Mouse (Mus musculus): ENCODE measurements around the gene Pik3r1. TPM values are rescaled to one million over a fixed set of nuclear protein-coding genes. Genes with fewer than 3 reads are reported as not detected.

The Pik3r1 gene
- polyA plus RNA-seq, 1 experiment from 2014 or later: 44.6 TPM

DNA sequence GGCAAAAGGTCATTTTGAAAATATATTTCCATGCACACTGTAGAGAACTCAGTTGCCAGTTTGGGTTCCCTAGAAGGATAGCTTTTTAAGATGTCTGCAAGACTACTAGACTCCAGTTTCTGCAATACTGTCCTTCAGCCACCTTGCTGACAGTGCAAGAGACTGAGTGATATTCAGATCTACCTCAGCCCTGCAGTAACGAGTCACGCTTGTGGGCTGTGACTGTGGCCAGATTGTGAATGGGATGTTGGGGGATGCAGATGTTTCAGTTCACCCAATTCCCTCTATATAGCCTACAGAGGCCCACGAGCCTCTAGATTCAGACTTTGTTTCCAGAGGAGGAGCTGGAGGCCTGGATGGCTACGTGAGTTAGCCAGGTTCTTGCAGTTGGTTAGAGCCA is 90.0 kb downstream of the Pik3r1 start:
- 89% methylated on average over 4 of the region's 4 CpGs for WGBS
- TF ChIP-seq EP300 (optimal IDR thresholded peaks at IDR 0.05) (no peak), CTCF (IDR thresholded peaks at IDR 0.05; ENCODE audit: low read depth) (no peak)
- ATAC-seq (ENCODE audit: low FRiP score, low TSS enrichment): no peak

DNA sequence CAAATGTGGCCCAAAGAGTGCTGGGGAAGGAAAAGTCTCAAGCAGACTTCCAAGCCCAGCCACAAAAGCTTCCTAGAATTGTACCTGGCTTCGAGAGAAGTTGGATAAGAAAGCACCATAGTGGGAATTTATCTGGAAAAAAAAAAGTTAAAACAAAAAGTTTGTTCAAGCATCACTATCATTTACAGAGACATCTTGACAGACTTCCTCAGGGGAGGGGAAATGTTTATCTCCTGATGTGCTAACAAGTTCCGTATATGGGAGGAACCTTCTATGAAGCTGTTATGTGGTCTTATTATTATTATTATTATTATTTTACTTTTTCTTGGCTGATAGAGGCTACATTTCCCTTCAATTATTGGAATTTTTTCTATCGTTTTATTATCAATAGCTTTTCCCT is 94.1 kb downstream of the Pik3r1 start:
- H3K36me3 ChIP-seq (ENCODE audit: control insufficient read depth, insufficient read depth, low read length): no peaks in the 10 kb centered on the region
- H3K4me2 ChIP-seq (replicated peaks; ENCODE audit: low read depth): no peak overlapping the region
- no peaks in the 10 kb centered on the region for H3K9me3 ChIP-seq (ENCODE audit: control insufficient read depth, low read length)
- H3K27ac ChIP-seq (replicated peaks): no peak overlapping the region
- 80% methylated on average over 3 of the region's 3 CpGs for WGBS
- H3K4me3 ChIP-seq (ENCODE audit: low read depth, low read length): no peak overlapping the region
- ATAC-seq (ENCODE audit: low FRiP score, low TSS enrichment): no peak
- no peak for TF ChIP-seq EP300 (optimal IDR thresholded peaks at IDR 0.05)
- TF ChIP-seq CTCF (IDR thresholded peaks at IDR 0.05; ENCODE audit: low read depth): no peak
- H3K4me1 ChIP-seq (replicated peaks; ENCODE audit: control insufficient read depth, insufficient read depth): no peaks in the 10 kb centered on the region
- DNase-seq (ENCODE audit: low spot score): no peak
- no peaks in the 10 kb centered on the region for H3K27me3 ChIP-seq (ENCODE audit: control insufficient read depth, insufficient read depth, low read length)
- H3K9ac ChIP-seq (ENCODE audit: low read length): no peak overlapping the region

More for the DNA sequence above, 90.0 kb downstream of the Pik3r1 start:
- Histone ChIP-seq H3K4me3 (ENCODE audit: low read depth, low read length) (no peak overlapping the region), H3K27me3 (ENCODE audit: control insufficient read depth, insufficient read depth, low read length) (no peaks in the 10 kb centered on the region), H3K27ac (replicated peaks) (no peak overlapping the region), H3K4me1 (replicated peaks; ENCODE audit: control insufficient read depth, insufficient read depth) (no peaks in the 10 kb centered on the region), H3K9ac (ENCODE audit: low read length) (no peak overlapping the region), H3K36me3 (ENCODE audit: control insufficient read depth, insufficient read depth, low read length) (peaks cover 10% of the 10 kb centered on the region), H3K9me3 (ENCODE audit: control insufficient read depth, low read length) (no peaks in the 10 kb centered on the region), H3K4me2 (replicated peaks; ENCODE audit: low read depth) (no peak overlapping the region)
- DNase-seq (ENCODE audit: low spot score): no peak

DNA sequence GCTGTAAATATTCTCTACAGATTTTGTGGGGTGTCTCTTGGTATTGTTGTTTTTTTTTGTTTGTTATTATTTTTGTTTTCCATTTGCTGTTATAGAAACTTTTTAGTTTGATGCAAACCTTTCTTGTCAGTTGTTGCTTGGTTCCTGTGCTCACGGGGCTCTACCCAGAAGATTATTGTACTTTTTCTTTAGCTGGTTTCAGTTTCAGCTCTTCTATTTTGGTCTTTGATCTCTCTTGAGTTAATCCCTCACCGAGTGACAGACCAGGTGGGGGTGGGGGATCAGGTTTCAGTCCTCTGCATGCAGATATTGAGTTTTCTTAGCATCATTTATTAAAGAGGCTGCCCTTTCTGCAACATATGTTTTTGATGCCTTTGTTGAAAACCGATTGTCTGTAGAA is 99.2 kb downstream of the Pik3r1 start:
- no peaks in the 10 kb centered on the region for H3K4me1 ChIP-seq (replicated peaks; ENCODE audit: control insufficient read depth, insufficient read depth)
- 16% methylated on average over 3 of the region's 3 CpGs for WGBS
- TF ChIP-seq CTCF (IDR thresholded peaks at IDR 0.05; ENCODE audit: low read depth) (no peak), EP300 (optimal IDR thresholded peaks at IDR 0.05) (no peak)

DNA sequence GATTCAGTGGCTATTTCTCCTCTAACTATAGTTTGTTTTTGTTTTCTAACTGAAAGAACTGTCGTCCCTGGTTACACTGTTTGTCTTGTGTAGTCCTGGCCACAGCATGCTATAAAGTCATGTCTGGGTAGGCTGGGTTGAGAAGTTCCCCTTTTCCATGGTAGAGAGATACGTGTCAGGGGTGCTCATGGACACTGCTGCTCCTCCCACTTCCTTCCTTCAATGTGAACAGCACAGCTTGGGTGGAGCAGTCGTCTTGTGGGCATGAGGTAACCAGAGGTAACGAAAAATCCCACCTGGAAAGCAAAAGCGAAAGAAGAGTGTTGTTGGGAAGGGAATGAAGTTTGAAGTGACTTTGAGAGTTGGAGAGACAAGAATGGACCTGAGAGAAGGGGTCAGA is 104.0 kb downstream of the Pik3r1 start:
- Histone ChIP-seq H3K27ac (replicated peaks) (no peak overlapping the region), H3K27me3 (ENCODE audit: control insufficient read depth, insufficient read depth, low read length) (no peaks in the 10 kb centered on the region), H3K36me3 (ENCODE audit: control insufficient read depth, insufficient read depth, low read length) (no peaks in the 10 kb centered on the region), H3K9ac (ENCODE audit: low read length) (no peak overlapping the region), H3K4me3 (ENCODE audit: low read depth, low read length) (no peak overlapping the region), H3K4me2 (replicated peaks; ENCODE audit: low read depth) (no peak overlapping the region), H3K9me3 (ENCODE audit: control insufficient read depth, low read length) (no peaks in the 10 kb centered on the region), H3K4me1 (replicated peaks; ENCODE audit: control insufficient read depth, insufficient read depth) (no peaks in the 10 kb centered on the region)
- no peak for DNase-seq (ENCODE audit: low spot score)
- TF ChIP-seq CTCF (IDR thresholded peaks at IDR 0.05; ENCODE audit: low read depth): no peak
- TF ChIP-seq EP300 (optimal IDR thresholded peaks at IDR 0.05): no peak
- WGBS: 77% methylated on average over 5 of the region's 5 CpGs
- no peak for ATAC-seq (ENCODE audit: low FRiP score, low TSS enrichment)

More for the DNA sequence above, 99.2 kb downstream of the Pik3r1 start:
- no peaks in the 10 kb centered on the region for H3K9me3 ChIP-seq (ENCODE audit: control insufficient read depth, low read length)
- H3K27ac ChIP-seq (replicated peaks): no peak overlapping the region
- no peaks in the 10 kb centered on the region for H3K36me3 ChIP-seq (ENCODE audit: control insufficient read depth, insufficient read depth, low read length)
- ATAC-seq (ENCODE audit: low FRiP score, low TSS enrichment) (no peak), DNase-seq (ENCODE audit: low spot score) (no peak)
- H3K27me3 ChIP-seq (ENCODE audit: control insufficient read depth, insufficient read depth, low read length): no peaks in the 10 kb centered on the region
- no peak overlapping the region for H3K4me2 ChIP-seq (replicated peaks; ENCODE audit: low read depth)
- no peak overlapping the region for H3K9ac ChIP-seq (ENCODE audit: low read length)
- no peak overlapping the region for H3K4me3 ChIP-seq (ENCODE audit: low read depth, low read length)

DNA sequence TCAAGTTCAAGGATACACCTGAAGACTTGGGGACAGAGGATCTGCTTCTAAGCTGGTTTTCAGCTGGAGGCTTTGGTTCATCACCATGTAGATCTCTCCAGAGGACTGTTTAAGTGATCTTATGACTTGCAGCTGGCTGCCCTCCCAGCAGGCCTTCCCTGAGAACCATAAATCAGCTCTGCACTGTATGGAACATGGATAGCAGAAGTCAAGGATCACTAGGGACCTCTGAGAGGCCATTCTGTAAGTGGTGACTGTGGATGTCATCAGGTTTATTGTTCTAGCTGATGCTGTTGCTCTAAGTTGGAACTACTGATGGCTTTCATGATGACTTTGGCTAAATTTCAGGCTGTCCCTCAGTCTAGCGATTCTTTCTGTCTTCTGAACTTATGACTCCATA is 105.1 kb downstream of the Pik3r1 start:
- no peaks in the 10 kb centered on the region for H3K9me3 ChIP-seq (ENCODE audit: control insufficient read depth, low read length)
- H3K4me1 ChIP-seq (replicated peaks; ENCODE audit: control insufficient read depth, insufficient read depth): no peaks in the 10 kb centered on the region
- ATAC-seq (ENCODE audit: low FRiP score, low TSS enrichment) (no peak), DNase-seq (ENCODE audit: low spot score) (no peak)
- H3K9ac ChIP-seq (ENCODE audit: low read length): no peak overlapping the region
- H3K4me3 ChIP-seq (ENCODE audit: low read depth, low read length): no peak overlapping the region
- no peak overlapping the region for H3K4me2 ChIP-seq (replicated peaks; ENCODE audit: low read depth)
- 67% methylated on average over 1 of the region's 1 CpGs for WGBS
- no peak overlapping the region for H3K27ac ChIP-seq (replicated peaks)
- no peaks in the 10 kb centered on the region for H3K27me3 ChIP-seq (ENCODE audit: control insufficient read depth, insufficient read depth, low read length)
- H3K36me3 ChIP-seq (ENCODE audit: control insufficient read depth, insufficient read depth, low read length): no peaks in the 10 kb centered on the region
- TF ChIP-seq CTCF (IDR thresholded peaks at IDR 0.05; ENCODE audit: low read depth) (no peak), EP300 (optimal IDR thresholded peaks at IDR 0.05) (no peak)

DNA sequence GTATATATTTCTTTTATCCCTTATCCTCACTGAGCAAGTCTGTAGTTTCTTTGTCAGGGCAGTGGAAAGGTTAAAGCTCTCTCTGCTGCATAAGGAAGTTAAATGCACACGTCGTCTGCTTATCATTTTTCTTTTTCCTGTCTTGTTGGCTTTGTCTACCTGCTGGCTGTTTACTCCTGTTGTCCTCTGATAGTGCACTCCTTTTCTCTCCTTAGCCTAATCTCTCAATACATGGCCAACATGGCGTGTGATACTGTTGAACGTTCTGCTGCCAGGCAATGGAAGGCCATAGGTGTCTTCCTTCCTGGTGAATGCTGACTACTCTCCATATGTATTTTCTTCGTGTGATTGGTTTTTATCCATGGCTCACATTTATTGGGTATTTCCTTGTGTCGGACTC is 106.5 kb downstream of the Pik3r1 start:
- H3K9ac ChIP-seq (ENCODE audit: low read length): no peak overlapping the region
- H3K4me2 ChIP-seq (replicated peaks; ENCODE audit: low read depth): no peak overlapping the region
- TF ChIP-seq EP300 (optimal IDR thresholded peaks at IDR 0.05) (no peak), CTCF (IDR thresholded peaks at IDR 0.05; ENCODE audit: low read depth) (no peak)
- no peaks in the 10 kb centered on the region for H3K9me3 ChIP-seq (ENCODE audit: control insufficient read depth, low read length)
- H3K4me3 ChIP-seq (ENCODE audit: low read depth, low read length): no peak overlapping the region
- WGBS: 66% methylated on average over 6 of the region's 6 CpGs
- H3K4me1 ChIP-seq (replicated peaks; ENCODE audit: control insufficient read depth, insufficient read depth): no peaks in the 10 kb centered on the region
- no peaks in the 10 kb centered on the region for H3K36me3 ChIP-seq (ENCODE audit: control insufficient read depth, insufficient read depth, low read length)
- ATAC-seq (ENCODE audit: low FRiP score, low TSS enrichment) (peak; percentile 48; the same call in 1 of the 2 replicates), DNase-seq (ENCODE audit: low spot score) (no peak)
- H3K27me3 ChIP-seq (ENCODE audit: control insufficient read depth, insufficient read depth, low read length): no peaks in the 10 kb centered on the region
- H3K27ac ChIP-seq (replicated peaks): no peak overlapping the region
